Mouse (Mus musculus) CH12.LX (cell line): ENCODE measurements around the gene Prkacb. TPM values are rescaled to one million over a fixed set of nuclear protein-coding genes. Genes with fewer than 3 reads are reported as not detected.

ENCODE experiments used
- DNase-seq: peaks from one replicate; pipeline ENCODE4 v3.0.0-alpha.2; 2013; ENCODE audit errors: extremely low read depth
- H3K27ac ChIP-seq: 2 replicates; pipeline ENCODE4 v1.5.1; 2012; ENCODE audit warnings: low read depth, mild to moderate bottlenecking, control low read depth, moderate library complexity; ENCODE audit not compliant: insufficient read depth
- H3K27me3 ChIP-seq: replicated peaks from 2 replicates; pipeline ENCODE3; 2012; ENCODE audit warnings: inconsistent platforms
- H3K36me3 ChIP-seq, 2 experiments: replicated peaks in 1 of 2; 2 replicates each; pipeline versions ENCODE3 to v1.6.1; 2012; ENCODE audit warnings: inconsistent platforms in 1 of 2, low read length in 1 of 2, mild to moderate bottlenecking in 1 of 2, mixed read lengths in 1 of 2, moderate library complexity in 1 of 2; ENCODE audit not compliant: control insufficient read depth in 1 of 2, insufficient read depth in 1 of 2
- H3K4me1 ChIP-seq, 2 experiments: 2 replicates each; pipeline ENCODE4 v1.6.1; 2012; ENCODE audit warnings: inconsistent platforms in 1 of 2, moderate library complexity in 1 of 2; ENCODE audit not compliant: insufficient read depth in 2 of 2, control insufficient read depth in 1 of 2
- H3K4me2 ChIP-seq: 2 replicates; pipeline ENCODE4 v1.6.1; 2012; ENCODE audit warnings: low read depth, mild to moderate bottlenecking, control low read depth; ENCODE audit not compliant: poor library complexity, insufficient read depth, severe bottlenecking
- H3K4me3 ChIP-seq, 3 experiments: fragments of 150-350 bp in 1 of 3; sonication (generic) in 1 of 3; replicated peaks in 1 of 3; 2 replicates each; pipeline versions ENCODE3 to v1.5.1; 2011 to 2012; ENCODE audit warnings: low read depth in 2 of 3, low read length in 2 of 3, mild to moderate bottlenecking in 2 of 3, moderate library complexity in 2 of 3, control low read depth in 1 of 3, improper control_type of control experiment in 1 of 3, inconsistent platforms in 1 of 3, mixed read lengths in 1 of 3; ENCODE audit not compliant: poor library complexity in 1 of 3
- H3K79me2 ChIP-seq: replicated peaks from 2 replicates; pipeline ENCODE4 v1.6.1; 2012; ENCODE audit warnings: mild to moderate bottlenecking, moderate library complexity; ENCODE audit not compliant: control insufficient read depth, poor library complexity, insufficient read depth, severe bottlenecking; ENCODE audit errors: extremely low read depth
- H3K9ac ChIP-seq: 2 replicates; pipeline ENCODE4 v1.6.1; 2012; ENCODE audit warnings: low read depth, mild to moderate bottlenecking, control low read depth, moderate library complexity; ENCODE audit not compliant: insufficient read depth
- H3K9me3 ChIP-seq: replicated peaks from 2 replicates; pipeline ENCODE3; 2012; ENCODE audit warnings: low read length, inconsistent platforms, mixed read lengths
- CHD2 ChIP-seq: IDR thresholded peaks from 2 replicates; pipeline ENCODE4 v1.6.1; 2011; ENCODE audit warnings: low read length, improper control_type of control experiment
- CTCF ChIP-seq, 2 experiments: IDR thresholded peaks in 1 of 2; conservative IDR thresholded peaks in 1 of 2; 2 replicates each; pipeline ENCODE4 v1.5.1; 2011 to 2012; ENCODE audit warnings: low read depth in 2 of 2, low read length in 2 of 2, improper control_type of control experiment in 1 of 2, inconsistent platforms in 1 of 2, mild to moderate bottlenecking in 1 of 2, moderate library complexity in 1 of 2
- E2F4 ChIP-seq: IDR thresholded peaks from 2 replicates; pipeline ENCODE4 v1.6.1; 2011; ENCODE audit warnings: low read depth, low read length, improper control_type of control experiment; ENCODE audit not compliant: insufficient replicate concordance
- EP300 ChIP-seq: IDR thresholded peaks from 2 replicates; pipeline ENCODE4 v1.6.1; 2011; ENCODE audit warnings: low read length, improper control_type of control experiment
- ETS1 ChIP-seq: conservative IDR thresholded peaks from 2 replicates; pipeline ENCODE4 v1.6.1; 2012; ENCODE audit warnings: low read depth, mild to moderate bottlenecking, inconsistent platforms, low read length, improper control_type of control experiment, moderate library complexity
- GABPA ChIP-seq: IDR thresholded peaks from 2 replicates; pipeline ENCODE4 v1.6.1; 2012; ENCODE audit warnings: low read depth, low read length, improper control_type of control experiment, inconsistent platforms; ENCODE audit not compliant: insufficient replicate concordance
- IRF4 ChIP-seq: IDR thresholded peaks from 2 replicates; pipeline ENCODE4 v1.6.1; 2014; ENCODE audit warnings: low read depth, mild to moderate bottlenecking, inconsistent platforms, low read length, improper control_type of control experiment
- JUN ChIP-seq: IDR thresholded peaks from 2 replicates; pipeline ENCODE4 v1.6.1; 2011; ENCODE audit warnings: low read depth, mild to moderate bottlenecking, low read length, improper control_type of control experiment, moderate library complexity; ENCODE audit not compliant: insufficient read depth
- KAT2A ChIP-seq: IDR thresholded peaks from 2 replicates; pipeline ENCODE4 v1.6.1; 2012; ENCODE audit warnings: low read length, improper control_type of control experiment, inconsistent platforms; ENCODE audit not compliant: insufficient replicate concordance
- MAFK ChIP-seq: IDR thresholded peaks from 2 replicates; pipeline ENCODE4 v1.6.1; 2011; ENCODE audit warnings: low read length, improper control_type of control experiment; ENCODE audit not compliant: insufficient replicate concordance
- MAX ChIP-seq: IDR thresholded peaks from 2 replicates; pipeline ENCODE4 v1.6.1; 2011; ENCODE audit warnings: low read length, improper control_type of control experiment
- MAZ ChIP-seq: IDR thresholded peaks from 2 replicates; pipeline ENCODE4 v1.6.1; 2012; ENCODE audit warnings: low read depth, mild to moderate bottlenecking, inconsistent platforms, low read length, improper control_type of control experiment, moderate library complexity
- MXI1 ChIP-seq: IDR thresholded peaks from 2 replicates; pipeline ENCODE4 v1.6.1; 2011; ENCODE audit warnings: mild to moderate bottlenecking, low read depth, low read length, improper control_type of control experiment
- PAX5 ChIP-seq: IDR thresholded peaks from 2 replicates; pipeline ENCODE4 v1.6.1; 2012; ENCODE audit warnings: low read length, inconsistent platforms, mixed read lengths
- POLR2AphosphoS2 ChIP-seq: IDR thresholded peaks from 2 replicates; pipeline ENCODE4 v1.6.1; 2011; ENCODE audit warnings: low read depth, low read length, improper control_type of control experiment
- RAD21 ChIP-seq: IDR thresholded peaks from 2 replicates; pipeline ENCODE4 v1.6.1; 2011; ENCODE audit warnings: low read depth, mild to moderate bottlenecking, low read length, improper control_type of control experiment, moderate library complexity
- SIN3A ChIP-seq: IDR thresholded peaks from 2 replicates; pipeline ENCODE4 v1.6.1; 2012; ENCODE audit warnings: low read length, improper control_type of control experiment, inconsistent platforms
- SMC3 ChIP-seq: IDR thresholded peaks from 2 replicates; pipeline ENCODE4 v1.6.1; 2011; ENCODE audit warnings: low read depth, low read length, improper control_type of control experiment
- TBP ChIP-seq: conservative IDR thresholded peaks from 2 replicates; pipeline ENCODE4 v1.6.1; 2011; ENCODE audit warnings: low read depth, low read length, improper control_type of control experiment
- TCF12 ChIP-seq: IDR thresholded peaks from 2 replicates; pipeline ENCODE4 v1.6.1; 2014; ENCODE audit warnings: low read depth, mild to moderate bottlenecking, inconsistent platforms, low read length, improper control_type of control experiment
- USF2 ChIP-seq: conservative IDR thresholded peaks from 2 replicates; pipeline ENCODE4 v1.6.1; 2011; ENCODE audit warnings: low read depth, low read length, improper control_type of control experiment
- ZKSCAN1 ChIP-seq: IDR thresholded peaks from 2 replicates; pipeline ENCODE4 v1.6.1; 2012; ENCODE audit warnings: low read depth, inconsistent platforms, low read length, improper control_type of control experiment, borderline replicate concordance
- ZMIZ1 ChIP-seq: IDR thresholded peaks from 2 replicates; pipeline ENCODE4 v1.6.1; 2012; ENCODE audit warnings: low read depth, mild to moderate bottlenecking, inconsistent platforms, low read length, improper control_type of control experiment
- dilution Hi-C: fragments of 300-500 bp; cut with MboI; formaldehyde crosslinking; loops from 2 replicates; pipeline ENCODE4 v1.14.3; 2020; ENCODE audit warnings: low sequenced_read_pairs; ENCODE audit not compliant: extremely low pct_unique_long_range_greater_than_20kb, extremely low pct_ligation_motif_present
- in situ Hi-C: fragments of 300-500 bp; cut with MboI; formaldehyde crosslinking; loops from 3 replicates; pipeline ENCODE4 v1.14.3; 2019; ENCODE audit warnings: low sequenced_read_pairs, low pct_ligation_motif_present, low pct_unique_long_range_greater_than_20kb, mixed read lengths
- polyA plus RNA-seq: library from polyadenylated mRNA; unstranded; fragments of >175 nt; gene quantifications from 2 replicates; pipeline ENCODE4 v1.2.1, GENCODE M21; 2012; ENCODE audit warnings: low read depth; ENCODE audit not compliant: insufficient read length
- total RNA-seq, 2 experiments: library from RNA; depleted of rRNA; stranded (reverse); fragments of 300-350 nt in 1 of 2; fragments of >200 nt in 1 of 2; gene quantifications; 2 replicates each; pipeline ENCODE4 v1.2.3; 2012 to 2014

Gene Prkacb
- total and polyA plus RNA-seq, 3 experiments = 33.1 to 65.1 (median 62.1) TPM

- H3K9ac ChIP-seq = no peak overlapping the region
- no peaks in the 10 kb centered on the region for H3K36me3 ChIP-seq
- H3K4me3 ChIP-seq = no peak overlapping the region
- peaks cover 11% of the 10 kb centered on the region in 2 experiments; a peak in 3 of 4 replicates for H3K4me1 ChIP-seq
- in situ Hi-C loops = no loop called here
- H3K27ac ChIP-seq = no peak overlapping the region
- DNase-seq = no peak
- TF ChIP-seq JUN = no peak
- TF ChIP-seq ZMIZ1 = no peak
- no peak for TF ChIP-seq TBP
- TF ChIP-seq RAD21 = no peak
- TF ChIP-seq CHD2 = no peak
- no peak for TF ChIP-seq MAZ
- no peak for TF ChIP-seq E2F4
- no peak for TF ChIP-seq EP300
- no peak for TF ChIP-seq IRF4
- TF ChIP-seq KAT2A = no peak
- no peak for TF ChIP-seq ZKSCAN1
- TF ChIP-seq SIN3A = no peak
- no peak for TF ChIP-seq SMC3
- no peak for TF ChIP-seq ETS1
- TF ChIP-seq MXI1 = no peak
- TF ChIP-seq MAX = no peak
- no peak for TF ChIP-seq POLR2AphosphoS2
- TF ChIP-seq CTCF (conservative IDR thresholded peaks at IDR 0.05 in 1 of 2, IDR thresholded peaks at IDR 0.05 in 1 of 2; ENCODE audit: low read depth in 2 of 2, low read length in 2 of 2) = no peak
- no peak for TF ChIP-seq TCF12
- no peaks in the 10 kb centered on the region for H3K9me3 ChIP-seq
- no peaks in the 10 kb centered on the region for H3K27me3 ChIP-seq
- dilution Hi-C loops = no loop called here
- no peaks in the 10 kb centered on the region for H3K79me2 ChIP-seq
- H3K4me2 ChIP-seq = no peak overlapping the region
Observed at GRCm38 (mm10) chr3:146848112-146848511, 35.3 kb upstream of the Prkacb start.

GRCm38 (mm10) chr3:146846237-146846636, 33.4 kb upstream of the Prkacb start:
- TF ChIP-seq USF2 = no peak
- no peak for TF ChIP-seq EP300
- TF ChIP-seq PAX5 = no peak
- TF ChIP-seq JUN = no peak
- no peak for TF ChIP-seq GABPA
- no peak for TF ChIP-seq SIN3A
- no peak for TF ChIP-seq MAFK
- H3K9me3 ChIP-seq = no peaks in the 10 kb centered on the region
- no peaks in the 10 kb centered on the region for H3K27me3 ChIP-seq
- H3K79me2 ChIP-seq = no peaks in the 10 kb centered on the region
- no peak for DNase-seq
- H3K4me3 ChIP-seq = no peak overlapping the region
- in situ Hi-C loops (no loop called here), dilution Hi-C loops (no loop called here)
- H3K9ac ChIP-seq = no peak overlapping the region
- no peaks in the 10 kb centered on the region for H3K36me3 ChIP-seq
- H3K27ac ChIP-seq = no peak overlapping the region
- no peak overlapping the region for H3K4me2 ChIP-seq
- peaks cover 11% of the 10 kb centered on the region in 2 experiments; a peak in 3 of 4 replicates for H3K4me1 ChIP-seq
